In genomic region chr15:97379489-97380304, GRCm38 (mm10) we compare ENCODE assay signal across 12 mouse cellular contexts.
DNase-seq lines count a peak whose midpoint lies in the region; ATAC-seq and TF ChIP-seq lines count a peak whose summit lies in the region.
"Had no signal": no experiment of that assay in that cellular context is flagged by ENCODE, and none has a peak within 500 bp of the region (broad histone marks: within the 10 kb centered on the region; RNA-seq: fewer than 3 reads in every experiment).

No protein-coding gene starts in this region.

- no peak for DNase-seq in heart, postnatal 25 days (ENCODE audit: low spot score)
- peak; percentile 65 for DNase-seq in G1E (ENCODE audit: low spot score)
- no peak for DNase-seq in urinary bladder, postnatal 25 days (ENCODE audit: low spot score)
- no peak for DNase-seq in cerebellum, adult 9-11 months
- DNase-seq: cerebellum, postnatal 36 days had no signal

- 38% methylated on average over 11 of the region's 12 CpGs for WGBS in heart, embryonic 15.5 days

- no peak for ATAC-seq in heart, embryonic 15.5 days (replicated peaks; ENCODE audit: insufficient number of reproducible peaks, insufficient read depth, low FRiP score, low read depth)
- ATAC-seq in G1E (ENCODE audit: extremely low read depth, insufficient number of reproducible peaks, low FRiP score, poor library complexity, severe bottlenecking), result peak; percentile 86
- ATAC-seq in erythroblast, adult 5-6 weeks (replicated peaks; ENCODE audit: low FRiP score, poor library complexity, severe bottlenecking), result peak; percentile 98
- no peak for ATAC-seq in inflammation-experienced regulatory T-cells, adult 6 months
- ATAC-seq: forebrain, embryonic 16.5 days; midbrain, embryonic 16.5 days had no signal

- H3K27ac ChIP-seq in heart, embryonic 15.5 days, result no peak overlapping the region
- H3K27ac ChIP-seq: hindbrain, embryonic 13.5 days had no signal

- H3K36me3 ChIP-seq in heart, embryonic 15.5 days, result no peaks in the 10 kb centered on the region
- peaks cover 38% of the 10 kb centered on the region for H3K36me3 ChIP-seq in G1E (replicated peaks)
- H3K36me3 ChIP-seq in megakaryocyte, embryonic 14.5 days (replicated peaks; ENCODE audit: low read length), result peaks cover 7% of the 10 kb centered on the region
- H3K36me3 ChIP-seq: hindbrain, embryonic 13.5 days had no signal

- H3K4me1 ChIP-seq in heart, embryonic 15.5 days (replicated peaks), result peaks cover 9% of the 10 kb centered on the region; the same call in 1 of the 2 replicates
- H3K4me1 ChIP-seq in G1E (ENCODE audit: insufficient read depth, low read depth, low read length), result peaks cover 83% of the 10 kb centered on the region
- peaks cover 17% of the 10 kb centered on the region for H3K4me1 ChIP-seq in megakaryocyte, embryonic 14.5 days

- H3K9ac ChIP-seq in heart, embryonic 15.5 days, result no peak overlapping the region
- H3K9ac ChIP-seq: hindbrain, embryonic 13.5 days had no signal

- no peaks in the 10 kb centered on the region for H3K27me3 ChIP-seq in heart, embryonic 15.5 days
- no peaks in the 10 kb centered on the region for H3K27me3 ChIP-seq in G1E (ENCODE audit: insufficient read depth, low read length)
- H3K27me3 ChIP-seq in megakaryocyte, embryonic 14.5 days (replicated peaks), result peaks cover 4% of the 10 kb centered on the region

- H3K4me3 ChIP-seq in heart, embryonic 15.5 days, result no peak overlapping the region
- peak overlapping the region; percentile 69 for H3K4me3 ChIP-seq in G1E (ENCODE audit: low read depth, low read length)
- peak overlapping the region; percentile 85 for H3K4me3 ChIP-seq in megakaryocyte, embryonic 14.5 days (replicated peaks)
- H3K4me3 ChIP-seq: hindbrain, embryonic 13.5 days had no signal

- no peaks in the 10 kb centered on the region for H3K9me3 ChIP-seq in heart, embryonic 15.5 days (replicated peaks)
- no peaks in the 10 kb centered on the region for H3K9me3 ChIP-seq in G1E (replicated peaks)
- peaks cover 8% of the 10 kb centered on the region for H3K9me3 ChIP-seq in megakaryocyte, embryonic 14.5 days
- H3K9me3 ChIP-seq: hindbrain, embryonic 13.5 days had no signal

- peak overlapping the region; percentile 17; the same call in 1 of the 2 replicates for H3K4me2 ChIP-seq in heart, embryonic 15.5 days
- H3K4me2 ChIP-seq: hindbrain, embryonic 13.5 days had no signal

- intact Hi-C loops in heart, postnatal 25 days (cut with DNase I), result loop anchor here (5.0 kb wide), 1 partner anchor 132 kb away; the partner anchor contains the start of genes Amigo2 and Pced1b

- TF ChIP-seq CTCF in G1E (IDR thresholded peaks at IDR 0.05; ENCODE audit: low read depth, low read length), result no peak

Comparison
In these comparisons a context has a peak if more than half of its experiments do, and no peak if none do; other contexts are left out.
1. ATAC-seq: peak in G1E (single experiment) and erythroblast, adult 5-6 weeks (single experiment); none in heart, embryonic 15.5 days (single experiment) and inflammation-experienced regulatory T-cells, adult 6 months (single experiment).